Mouse (Mus musculus) right cerebral cortex, postnatal 36 days (tissue): ENCODE results near the gene Gamt.
"Not testable (repeated sequence)": the region's sequence is repeated elsewhere in the genome, so short reads cannot be mapped to it uniquely, and the experiment has no call there.

ENCODE experiments used
- DNase-seq, 2 experiments: peaks; one replicate each; pipeline ENCODE4 v3.0.0; 2022; ENCODE audit warnings: low spot score in 2 of 2, mixed read lengths in 1 of 2

Gene Gamt

DNA sequence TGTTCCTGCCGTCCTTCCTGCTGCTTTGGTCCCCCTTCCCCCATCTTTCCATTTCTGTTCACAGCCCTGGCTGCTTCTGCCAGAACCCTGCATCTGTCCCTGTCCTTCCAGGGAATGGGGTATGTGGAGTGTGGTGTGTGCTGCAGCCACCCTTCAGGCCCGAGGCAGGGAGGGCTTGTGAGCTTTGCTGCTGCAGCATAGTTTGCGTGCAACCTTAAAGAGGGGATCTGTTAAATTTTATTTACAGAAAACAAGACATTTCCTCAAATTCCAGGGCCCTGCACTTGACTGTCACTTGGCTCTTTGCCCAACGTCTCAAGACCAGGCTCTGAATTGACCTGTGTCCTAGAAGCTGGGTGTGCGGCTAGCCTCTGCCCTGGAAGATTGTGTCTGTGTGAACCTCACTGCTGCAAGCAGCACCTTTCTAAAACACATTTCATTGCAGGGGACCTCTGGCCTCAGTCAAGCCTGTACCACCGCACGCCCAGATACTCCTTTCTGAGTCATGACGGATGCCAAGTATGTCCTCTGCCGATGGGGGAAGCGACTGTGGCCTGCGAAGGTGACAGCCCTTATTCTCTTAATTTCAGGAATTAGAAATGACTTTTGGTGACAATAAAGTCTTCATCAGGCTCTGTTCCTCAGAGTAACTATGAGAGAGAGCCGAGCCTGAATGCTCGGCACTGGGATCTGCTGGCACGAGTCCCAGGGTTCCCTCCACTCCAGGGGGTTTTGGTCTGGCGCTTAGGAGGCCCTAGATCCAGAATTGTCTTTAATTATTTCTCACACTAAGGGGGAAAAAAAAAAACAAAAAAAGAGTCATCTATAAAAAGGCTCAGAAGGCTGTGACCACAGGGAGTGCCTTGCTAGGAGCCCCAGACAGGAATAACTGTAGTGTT is 32.7 kb downstream of the Gamt start:
- no peak for DNase-seq

DNA sequence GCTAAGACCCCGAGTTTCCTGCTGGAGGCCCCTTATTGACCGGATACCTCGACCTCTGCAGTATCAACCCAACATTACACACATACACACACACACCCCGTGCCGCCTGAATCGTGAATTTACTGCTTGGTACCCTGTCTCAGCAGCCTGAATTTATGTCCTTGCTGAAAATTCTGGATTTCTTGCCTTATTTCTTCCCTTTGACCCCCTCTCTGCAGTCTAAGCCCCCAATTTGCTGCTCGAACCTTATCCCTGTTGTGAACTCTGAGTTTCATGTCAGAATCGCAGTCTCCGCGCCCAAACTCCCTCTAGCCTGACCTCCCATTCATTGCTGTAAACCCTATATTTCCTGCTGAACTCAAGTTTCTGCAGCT is 33.7 kb downstream of the Gamt start:
- DNase-seq = no peak

DNA sequence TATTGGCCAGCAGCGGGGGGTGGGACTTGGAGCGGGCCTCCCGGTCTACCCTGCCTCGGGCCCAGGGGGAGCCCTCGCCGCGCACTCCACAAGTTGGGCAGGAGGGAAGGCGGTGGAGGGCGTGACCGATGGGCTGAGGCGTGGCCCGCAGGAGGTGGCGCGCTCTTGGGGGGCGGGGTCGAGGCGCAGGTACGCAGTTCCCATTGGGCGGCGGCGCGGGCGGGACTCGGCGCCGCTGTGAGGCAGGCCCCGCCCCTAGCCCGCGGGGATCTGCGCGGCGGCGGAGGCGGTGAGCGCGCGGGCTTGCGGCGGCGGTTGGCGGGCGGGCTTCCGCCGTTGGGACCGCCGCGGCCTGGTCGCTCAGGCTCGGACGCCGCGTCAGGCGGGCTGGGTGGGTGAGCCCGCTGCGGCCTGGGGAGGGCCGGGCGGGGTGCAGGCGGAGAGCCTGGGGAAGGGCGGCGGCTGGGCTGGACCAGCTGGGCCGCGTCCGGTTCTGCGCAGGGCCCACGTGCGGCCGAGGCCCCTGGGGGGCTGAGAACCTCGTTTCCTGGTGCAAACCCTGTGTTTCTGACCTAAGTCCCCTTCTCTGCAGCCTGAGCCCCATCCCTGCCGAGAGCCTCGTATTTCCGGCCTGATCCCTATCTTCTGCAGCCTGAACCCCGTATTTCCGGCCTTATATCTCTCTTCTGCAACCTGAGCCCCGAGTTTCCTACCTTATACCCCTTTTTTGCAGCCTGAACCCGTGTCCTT is 34.2 kb downstream of the Gamt start, which contains the start of gene Mum1:
TSS of gene Mum1 (plus strand) at position 19 of the 750 bp plus-strand sequence.
- peak; percentile 99 for DNase-seq

DNA sequence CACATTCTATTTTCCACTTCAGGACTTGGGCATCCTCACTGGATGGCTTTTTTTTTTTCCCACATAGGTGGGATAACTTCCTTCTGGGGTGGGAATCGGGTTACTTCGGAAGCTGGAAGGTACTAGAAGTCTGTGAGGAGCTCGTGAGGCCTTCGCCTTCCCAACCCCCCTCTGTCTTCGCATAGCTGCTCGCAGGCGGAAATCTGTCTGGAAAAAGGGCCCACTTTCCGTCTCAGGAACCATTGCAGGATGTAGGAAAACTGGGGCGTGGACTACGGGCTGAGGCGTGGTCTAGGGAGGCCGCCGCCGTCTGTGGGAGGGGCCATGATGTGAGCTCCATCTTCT is 34.8 kb downstream of the Gamt start:
- DNase-seq = no peak

DNA sequence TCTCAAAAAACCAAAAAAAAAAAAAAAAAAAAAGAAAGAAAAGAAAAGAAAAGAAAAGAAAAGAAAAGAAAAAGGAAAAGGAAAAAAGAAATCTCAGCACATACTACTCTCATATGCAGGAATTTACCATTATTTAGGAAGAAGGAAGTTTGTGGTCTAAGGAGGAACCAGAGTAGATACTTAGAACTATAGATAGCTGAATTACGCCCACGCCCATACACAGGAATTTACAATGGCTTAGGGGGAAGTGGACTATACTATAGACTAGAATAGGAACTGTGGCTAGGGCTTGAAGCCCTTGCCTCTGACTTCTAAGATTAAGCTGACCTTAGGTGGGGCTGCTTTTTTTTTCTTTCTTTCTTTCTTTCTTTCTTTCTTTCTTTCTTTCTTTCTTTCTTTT is 37.7 kb downstream of the Gamt start:
- DNase-seq = not testable (repeated sequence)

DNA sequence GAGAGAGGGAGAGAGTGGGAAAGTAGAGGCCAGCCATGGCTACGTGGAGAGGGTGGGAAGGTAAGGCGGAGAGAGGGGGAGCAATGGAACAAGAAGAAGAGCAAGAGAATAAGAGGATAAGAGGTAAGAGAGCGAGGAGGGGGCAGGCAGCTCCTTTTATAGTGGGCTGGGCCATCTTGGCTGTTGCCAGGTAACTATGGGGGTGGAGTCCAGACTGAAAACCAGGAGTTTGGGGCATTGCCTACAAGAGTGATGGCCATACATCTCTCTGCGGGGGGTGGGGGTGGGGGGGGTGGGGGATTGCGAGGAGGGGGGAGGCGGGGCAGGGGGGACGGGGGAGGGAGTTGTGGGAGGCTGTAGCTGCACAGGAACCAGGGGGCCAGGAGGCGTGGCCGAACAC is 40.1 kb downstream of the Gamt start:
- no peak for DNase-seq

DNA sequence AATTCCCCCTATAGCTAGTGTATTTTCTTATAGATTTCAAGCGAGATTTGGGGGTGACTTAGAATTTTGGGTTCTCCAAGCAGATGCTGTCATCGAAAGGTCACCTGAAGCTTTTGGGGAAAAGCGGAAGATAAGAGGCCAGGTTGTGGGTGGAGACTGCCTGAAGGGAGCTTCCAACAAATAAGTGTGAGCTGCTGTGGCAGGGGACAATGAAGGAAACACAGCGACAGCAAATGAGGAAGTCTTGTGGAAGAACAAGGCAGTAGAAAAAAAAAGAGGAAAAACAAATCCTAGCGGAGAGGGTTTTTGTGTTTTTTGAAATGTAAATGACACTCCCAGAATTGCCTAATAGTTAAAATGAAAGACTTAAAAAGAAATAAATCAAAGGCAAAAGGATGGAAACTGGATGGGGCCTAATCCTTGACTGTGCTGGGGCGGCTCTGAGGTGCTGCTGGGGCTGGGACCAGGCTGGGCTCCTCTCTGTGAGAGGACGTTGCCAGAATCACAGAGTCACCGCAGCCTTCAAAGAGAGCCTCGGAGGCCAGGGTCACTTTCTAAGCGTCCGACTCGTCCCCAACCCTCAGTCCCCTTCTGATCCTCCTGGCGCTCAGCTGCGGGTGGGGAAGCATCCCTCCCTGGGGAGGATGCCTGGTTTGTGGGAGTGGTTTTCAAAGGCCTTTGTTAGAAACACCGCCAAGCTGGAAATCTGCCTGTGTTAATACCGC is 45.6 kb downstream of the Gamt start:
- DNase-seq = no peak

DNA sequence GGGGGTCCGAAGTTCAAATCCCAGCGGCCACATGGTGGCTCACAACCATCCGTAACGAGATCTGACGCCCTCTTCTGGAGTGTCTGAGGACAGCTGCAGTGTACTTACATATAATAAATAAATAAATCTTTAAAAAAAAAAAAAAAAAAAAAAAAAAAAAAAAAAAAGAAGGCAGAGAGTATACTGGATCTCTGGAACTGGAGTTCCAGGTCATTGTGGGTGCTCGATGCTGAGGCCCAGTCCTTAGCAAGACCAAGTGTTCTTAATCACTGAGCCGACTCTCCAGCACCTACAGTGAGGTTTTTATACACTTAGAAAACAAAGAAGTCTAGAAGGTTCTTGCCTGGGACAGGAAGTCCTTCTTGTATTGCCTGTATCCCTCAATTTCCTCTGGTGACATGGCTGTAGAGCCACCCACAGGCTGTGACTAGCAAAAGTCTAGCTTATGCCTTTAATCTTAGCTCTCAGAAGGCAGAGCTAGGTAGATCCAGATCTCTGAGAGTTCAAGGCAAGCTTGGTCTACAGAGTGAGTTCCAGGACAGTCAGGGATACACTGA is 49.2 kb downstream of the Gamt start:
- DNase-seq = not testable (repeated sequence)

DNA sequence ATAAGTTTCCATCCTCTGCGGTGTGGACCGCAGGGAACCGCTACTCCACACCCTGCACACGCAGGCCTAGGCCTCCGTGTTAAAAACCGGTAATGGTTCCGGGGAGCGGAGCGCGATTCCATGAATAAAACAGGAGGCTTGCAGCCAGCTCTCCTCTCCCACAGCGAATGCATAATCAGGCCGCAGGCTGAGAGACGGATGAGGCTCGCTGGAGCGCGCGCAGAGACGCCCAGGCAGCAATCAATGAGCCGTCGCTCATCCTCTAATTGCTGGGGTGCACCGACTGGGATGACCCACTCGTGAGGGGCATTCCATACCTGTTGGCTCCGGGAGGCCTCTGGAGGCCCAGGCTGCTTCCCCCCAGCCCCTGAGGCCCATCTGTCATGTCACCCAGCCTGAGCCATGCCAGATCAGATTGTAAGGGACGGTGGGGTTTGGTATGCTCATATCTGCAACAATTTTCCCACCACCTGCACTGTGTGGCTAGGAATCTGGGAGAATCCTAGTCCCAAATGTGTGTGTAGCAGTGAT is 51.9 kb downstream of the Gamt start:
- no peak for DNase-seq

DNA sequence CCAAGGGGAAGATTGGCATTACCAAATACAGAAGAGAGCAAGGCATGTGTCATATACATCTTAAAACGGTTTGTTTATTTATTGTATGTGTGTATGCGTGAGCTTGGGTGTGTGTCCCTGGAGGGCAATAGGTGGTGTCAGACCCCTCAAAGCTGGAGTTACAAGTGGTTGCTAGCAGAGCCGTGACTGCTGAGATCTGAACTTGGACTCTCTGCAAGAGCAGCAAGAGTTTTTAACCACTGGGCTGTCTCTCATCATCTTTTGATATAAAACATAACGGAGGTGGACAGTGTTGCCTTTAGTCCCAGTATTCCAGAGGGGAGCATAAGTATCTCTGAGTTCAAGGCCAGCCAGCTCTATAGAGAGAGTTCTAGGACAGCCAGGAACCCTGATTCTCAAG is 52.6 kb downstream of the Gamt start:
- no peak for DNase-seq
